Mouse (Mus musculus): Measurements from ENCODE around the gene Igf2bp3.

DNA sequence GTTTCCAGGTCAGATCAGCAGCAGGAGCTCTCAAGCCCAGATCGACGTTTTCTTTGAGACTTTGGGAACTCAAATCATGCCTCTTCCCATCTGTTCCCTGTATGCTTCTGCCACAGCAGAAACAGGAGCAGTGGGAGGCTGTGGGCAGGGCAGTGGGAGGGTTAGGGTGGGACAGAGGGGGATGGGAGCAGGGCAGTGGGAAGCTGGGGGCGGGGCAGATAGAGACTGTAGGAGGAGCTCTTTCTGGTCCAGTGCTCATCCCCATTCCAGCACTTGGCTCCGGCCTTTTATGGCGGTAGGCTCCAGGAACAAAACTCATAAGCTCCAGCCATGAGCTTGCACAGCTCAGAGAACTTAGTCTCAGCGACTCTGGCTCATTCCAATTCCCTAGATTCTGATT lies 49.7 kb downstream of the Igf2bp3 start:
- TF ChIP-seq CTCF (IDR thresholded peaks at IDR 0.05; ENCODE audit: control insufficient read depth, insufficient read depth, insufficient replicate concordance, low read depth, low read length) (no peak), POLR2A (IDR thresholded peaks at IDR 0.05; ENCODE audit: control insufficient read depth, low read depth, low read length) (no peak)
